Mouse (Mus musculus) left cerebral cortex, adult 2 months (tissue): ENCODE measurements around the gene Mrpl45. TPM values are rescaled to one million over a fixed set of nuclear protein-coding genes. Genes with fewer than 3 reads are reported as not detected.
"Not testable (repeated sequence)": the region's sequence is repeated elsewhere in the genome, so short reads cannot be mapped to it uniquely, and the experiment has no call there.

ENCODE experiments used
- DNase-seq, 2 experiments: peaks; one replicate each; pipeline ENCODE4 v3.0.0; 2021 to 2022; ENCODE audit warnings: low spot score in 2 of 2, mixed read lengths in 1 of 2; ENCODE audit errors: extremely low spot score in 1 of 2
- H3K27ac ChIP-seq: fragments of 200-600 bp; 2 replicates; pipeline ENCODE4 v1.8.1; 2022
- H3K4me3 ChIP-seq: fragments of 200-600 bp; 2 replicates; pipeline ENCODE4 v1.8.1; 2022
- CTCF ChIP-seq: fragments of 200-600 bp; IDR thresholded peaks from 2 replicates; pipeline ENCODE4 v1.8.1; 2022; ENCODE audit warnings: antibody characterized with exemption, mild to moderate bottlenecking, moderate library complexity
- intact Hi-C: fragments of 180-260 bp; cut with DNase I; formaldehyde crosslinking; loops from one replicate; pipeline ENCODE4 v1.15.1; 2025
- long read RNA-seq, 2 experiments: library from polyadenylated mRNA; stranded (forward); transcript quantifications; one replicate each; pipeline ENCODE4 v2.0.0; 2021; ENCODE audit warnings: borderline mapping rate in 2 of 2
- total RNA-seq, 2 experiments: library from RNA; stranded (reverse); gene quantifications; 2 replicates each; pipeline ENCODE4 v1.2.3; 2021

The Mrpl45 gene
- 10 to 100 TPM; 26.4 to 28.2 TPM for total RNA-seq
- long read RNA-seq, experiment 1, transcript Mrpl45-201 (8 exons, 2,431 nt) = major isoform, 54 of 70 reads
- long read RNA-seq, experiment 1, partial matches to known transcripts = 2 of 70 reads
- long read RNA-seq, experiment 1, other reads (novel, unspliced or antisense) = 14 of 70 reads
- long read RNA-seq, experiment 2, transcript Mrpl45-201 (8 exons, 2,431 nt) = major isoform, 42 of 54 reads
- long read RNA-seq, experiment 2, partial matches to known transcripts = 2 of 54 reads
- long read RNA-seq, experiment 2, other reads (novel, unspliced or antisense) = 10 of 54 reads

DNA sequence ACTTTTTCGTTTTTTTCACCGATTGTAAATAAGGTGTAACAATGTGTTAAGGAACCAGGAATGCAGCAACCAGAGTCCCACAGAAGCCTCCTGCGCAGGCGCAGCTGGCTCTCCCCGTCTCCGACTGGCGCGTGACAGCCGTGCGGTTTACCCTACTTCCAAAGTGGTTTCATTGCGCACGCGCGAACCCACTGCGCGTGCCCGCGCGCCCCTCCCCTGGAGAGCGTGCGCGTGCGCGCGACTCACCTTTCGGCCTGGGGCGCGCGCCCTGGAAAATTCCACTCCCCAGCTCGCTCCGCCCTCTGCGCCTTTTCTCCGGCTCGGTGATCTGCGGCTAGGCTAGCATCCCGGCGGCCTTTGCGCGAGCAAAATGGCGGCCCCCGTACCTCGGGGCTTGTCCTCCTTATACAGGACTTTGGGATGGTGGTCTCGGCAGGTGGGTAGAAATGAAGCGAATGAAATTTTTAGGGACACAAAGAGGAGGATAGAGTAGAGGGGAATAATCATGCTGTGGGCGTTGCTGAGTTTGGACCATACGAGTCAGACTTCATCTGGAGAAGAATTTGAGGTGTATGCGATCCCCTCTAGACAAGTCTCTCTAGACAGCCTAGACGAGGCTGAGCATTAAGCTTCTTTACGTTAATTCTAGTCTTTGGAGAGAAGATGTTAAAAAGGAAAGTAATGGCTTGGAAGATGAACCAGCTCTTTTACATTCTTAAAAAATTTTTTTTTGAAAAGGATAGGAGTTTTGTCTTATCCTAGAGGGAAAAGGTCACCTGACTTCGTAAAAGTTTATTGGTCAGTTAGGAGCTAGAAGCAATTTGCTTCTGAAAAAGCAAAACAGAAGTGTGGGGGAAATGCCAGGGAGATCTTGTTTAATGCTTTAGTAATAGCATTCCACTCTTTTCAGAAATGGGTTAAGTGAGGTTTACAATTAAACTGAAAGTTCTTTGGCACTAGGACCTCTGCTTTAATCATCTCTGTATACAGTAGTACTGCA, at the start of gene Mrpl45:
Mrpl45 (plus strand) TSS at position 213 of the 1,000 bp plus-strand sequence.
- H3K27ac ChIP-seq = peak within 1 kb of the TSS; percentile 93
- peak within 1 kb of the TSS; percentile 79 for H3K4me3 ChIP-seq
- peak; percentile 99 for DNase-seq
- no peak for TF ChIP-seq CTCF
- intact Hi-C loops = loop anchor here (1.0 to 10.0 kb wide), 4 partner anchors 36 to 241 kb away; partner anchors contain the start of genes Kpnb1 and Npepps

DNA sequence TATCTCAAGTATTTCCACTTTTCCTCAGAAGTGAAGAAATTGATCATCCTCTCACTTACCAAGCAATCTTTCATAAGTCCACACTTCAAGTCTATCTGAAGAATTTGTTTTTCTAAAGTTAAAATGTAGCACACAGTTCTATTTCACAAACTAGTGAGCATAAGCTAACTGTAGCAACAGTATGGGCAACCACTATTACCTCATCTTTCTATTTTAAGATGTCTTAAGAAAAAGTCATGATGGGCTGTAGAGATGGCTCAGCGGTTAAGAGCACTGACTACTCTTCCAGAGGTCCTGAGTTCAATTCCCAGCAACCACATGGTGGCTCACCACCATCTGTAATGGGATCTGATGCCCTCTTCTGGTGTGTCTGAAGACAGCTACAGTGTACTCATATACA, 49.0 kb upstream of the Mrpl45 start:
- intact Hi-C loops, H3K27ac ChIP-seq, DNase-seq, H3K4me3 ChIP-seq: not testable (repeated sequence)

DNA sequence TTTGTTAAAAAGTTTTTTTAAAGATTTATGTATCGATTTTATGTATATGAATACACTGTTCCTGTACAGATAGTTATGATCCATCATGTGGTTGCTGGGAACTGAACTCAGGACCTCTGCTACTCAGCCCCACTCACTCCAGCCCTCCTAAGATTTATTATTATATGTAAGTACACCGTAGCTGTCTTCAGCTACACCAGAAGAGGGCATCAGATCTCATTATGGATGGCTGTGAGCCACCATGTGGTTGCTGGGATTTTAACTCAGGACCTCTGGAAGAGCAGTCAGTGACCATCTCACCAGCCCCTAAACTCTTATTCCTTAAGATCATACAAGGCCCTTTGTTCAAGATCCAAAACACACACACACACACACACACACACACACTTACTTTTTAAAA, 45.5 kb upstream of the Mrpl45 start:
- H3K27ac ChIP-seq, intact Hi-C loops, H3K4me3 ChIP-seq, DNase-seq: not testable (repeated sequence)
- TF ChIP-seq CTCF = peak; percentile 13; the same call in 1 of the 2 replicates

DNA sequence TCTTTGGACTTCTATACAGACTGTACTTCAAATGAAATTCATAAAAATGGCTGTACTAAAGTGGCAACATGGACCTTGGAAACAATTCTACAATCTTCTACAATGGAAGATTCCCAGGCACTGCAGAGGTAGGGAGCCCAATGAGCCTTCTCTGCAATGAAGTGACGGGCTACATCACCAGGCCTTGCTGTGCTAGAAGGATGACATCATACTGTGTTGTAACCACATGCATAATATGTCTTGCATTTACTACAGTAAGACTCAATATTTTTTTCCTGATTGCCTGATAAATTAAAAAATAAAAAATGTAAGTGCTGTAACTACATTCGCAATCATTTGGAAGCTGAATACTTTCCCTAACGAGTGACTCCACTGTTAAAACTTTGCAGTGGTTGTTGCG, 42.7 kb upstream of the Mrpl45 start:
- DNase-seq = no peak
- intact Hi-C loops = no loop called here
- TF ChIP-seq CTCF = no peak
- Histone ChIP-seq H3K4me3 (no peak overlapping the region), H3K27ac (no peak overlapping the region)

DNA sequence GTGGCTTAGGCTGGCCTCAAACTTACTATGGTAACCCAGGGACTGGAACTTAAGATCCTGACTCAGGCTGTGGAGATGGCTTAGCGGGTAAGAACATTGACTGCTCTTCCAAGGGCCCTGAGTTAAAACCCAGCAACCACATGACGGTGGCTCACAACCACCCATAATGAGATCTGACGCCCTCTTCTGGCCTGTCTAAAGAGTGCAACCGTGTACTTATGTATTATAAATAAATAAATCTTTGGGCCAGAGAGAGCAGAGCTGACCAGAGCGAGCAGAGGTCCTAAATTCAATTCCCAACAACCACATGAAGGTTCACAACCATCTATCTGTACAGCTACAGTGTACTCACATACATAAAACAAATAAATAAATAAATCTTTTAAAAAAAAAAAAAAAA, 41.9 kb upstream of the Mrpl45 start:
- no peak for DNase-seq
- no peak overlapping the region for H3K4me3 ChIP-seq
- intact Hi-C loops = no loop called here
- no peak overlapping the region for H3K27ac ChIP-seq
- TF ChIP-seq CTCF = peak; percentile 5; the same call in 1 of the 2 replicates

DNA sequence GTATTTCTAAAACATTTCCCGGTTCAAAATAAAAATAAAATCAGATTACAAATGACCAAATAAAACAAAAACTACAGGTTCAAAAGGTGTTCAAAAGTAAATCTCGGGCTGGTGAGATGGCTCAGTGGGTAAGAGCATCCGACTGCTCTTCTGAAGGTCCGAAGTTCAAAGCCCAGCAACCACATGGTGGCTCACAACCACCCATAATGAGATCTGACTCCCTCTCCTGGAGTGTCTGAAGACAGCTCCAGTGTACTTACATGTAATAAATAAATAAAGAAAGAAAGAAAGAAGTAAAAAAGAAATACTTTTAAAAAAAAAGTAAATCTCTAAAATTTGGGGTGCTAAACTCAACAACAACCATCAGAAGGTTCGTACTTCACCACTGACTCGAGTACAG, 40.6 kb upstream of the Mrpl45 start:
- H3K27ac ChIP-seq, H3K4me3 ChIP-seq, DNase-seq, intact Hi-C loops: not testable (repeated sequence)

DNA sequence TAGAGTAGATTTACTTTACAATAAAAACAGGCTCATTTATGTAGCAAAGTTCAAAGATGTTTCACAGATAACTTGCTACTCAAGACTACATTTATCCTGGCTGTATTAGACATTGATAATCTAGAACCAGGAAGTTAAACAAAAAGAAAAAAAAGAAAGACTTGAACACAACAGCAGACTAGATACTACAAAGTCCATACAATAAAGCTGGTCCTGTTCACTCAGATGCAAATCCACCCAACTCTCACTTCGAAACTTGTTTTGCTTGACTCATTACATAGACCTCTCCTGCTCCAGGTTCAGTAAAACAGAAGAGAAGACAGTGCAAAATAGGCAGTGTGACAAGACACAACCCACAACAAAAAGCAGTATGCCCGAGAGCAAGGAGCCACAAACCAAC, 40.2 kb upstream of the Mrpl45 start:
- intact Hi-C loops = no loop called here
- no peak overlapping the region for H3K4me3 ChIP-seq
- no peak for DNase-seq
- H3K27ac ChIP-seq = no peak overlapping the region
- TF ChIP-seq CTCF = no peak

DNA sequence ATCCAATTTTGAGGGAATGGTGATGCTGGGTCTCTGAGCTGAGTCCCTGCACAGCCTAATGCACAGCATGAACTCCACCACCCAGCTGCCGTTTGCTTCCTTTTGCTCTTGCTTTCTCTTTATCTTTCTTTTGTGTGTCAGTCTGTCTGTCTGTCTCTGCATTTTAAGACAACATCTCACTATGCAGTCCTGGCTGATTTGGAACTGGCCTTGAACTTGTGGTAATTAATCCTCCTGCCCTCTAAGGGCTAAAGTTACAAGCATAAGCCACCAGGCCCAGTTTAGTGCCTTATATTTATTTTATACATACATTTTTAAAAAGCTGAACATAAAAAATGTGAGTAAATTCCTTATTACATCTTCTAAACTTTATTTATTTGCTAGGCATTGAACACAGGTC, 39.5 kb upstream of the Mrpl45 start:
- TF ChIP-seq CTCF = no peak
- Histone ChIP-seq H3K27ac (no peak overlapping the region), H3K4me3 (no peak overlapping the region)
- no peak for DNase-seq
- intact Hi-C loops = no loop called here

DNA sequence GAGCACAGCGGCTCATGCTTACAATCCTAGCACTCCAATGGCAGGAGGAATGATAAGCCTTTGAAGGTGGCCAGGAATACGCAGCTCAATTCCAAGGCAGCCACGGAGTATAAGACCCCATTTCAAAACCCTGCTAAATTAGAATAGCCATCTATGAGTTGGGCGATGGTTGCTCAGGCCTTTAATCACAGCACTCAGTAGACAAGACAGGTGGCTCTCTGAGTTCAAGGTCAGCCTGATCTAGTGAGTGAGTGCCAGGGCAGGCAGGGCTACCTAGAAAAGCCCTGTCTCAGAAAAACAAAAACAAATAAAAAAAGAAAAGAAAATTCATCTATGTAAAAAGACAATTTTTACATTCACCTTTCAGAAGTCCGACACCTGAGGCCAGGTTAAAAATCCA, 38.4 kb upstream of the Mrpl45 start:
- no peak for TF ChIP-seq CTCF
- no peak overlapping the region for H3K4me3 ChIP-seq
- intact Hi-C loops = no loop called here
- no peak for DNase-seq
- H3K27ac ChIP-seq = no peak overlapping the region

DNA sequence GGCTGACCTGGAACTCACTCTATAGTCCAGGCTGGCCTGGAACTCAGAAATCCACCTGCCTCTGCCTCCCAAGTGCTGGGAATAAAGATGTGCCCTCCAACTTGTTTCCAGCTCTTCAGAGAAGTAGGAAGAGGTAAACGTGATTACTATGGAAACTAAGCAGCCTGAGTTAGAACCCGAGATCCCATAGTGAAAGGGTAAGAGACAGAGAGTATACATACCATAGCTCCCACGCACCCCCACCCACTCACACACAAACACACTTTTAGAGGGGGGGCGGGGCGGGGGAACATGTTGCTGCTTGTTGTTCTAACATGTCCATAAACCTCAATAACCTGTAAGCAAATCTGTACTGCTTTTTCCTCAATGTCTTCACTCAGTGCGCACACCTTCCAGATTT, 37.1 kb upstream of the Mrpl45 start:
- no peak for DNase-seq
- no peak for TF ChIP-seq CTCF
- Histone ChIP-seq H3K27ac (no peak overlapping the region; the same call in 1 of the 2 replicates), H3K4me3 (peak overlapping the region; percentile 97)
- intact Hi-C loops = no loop called here

DNA sequence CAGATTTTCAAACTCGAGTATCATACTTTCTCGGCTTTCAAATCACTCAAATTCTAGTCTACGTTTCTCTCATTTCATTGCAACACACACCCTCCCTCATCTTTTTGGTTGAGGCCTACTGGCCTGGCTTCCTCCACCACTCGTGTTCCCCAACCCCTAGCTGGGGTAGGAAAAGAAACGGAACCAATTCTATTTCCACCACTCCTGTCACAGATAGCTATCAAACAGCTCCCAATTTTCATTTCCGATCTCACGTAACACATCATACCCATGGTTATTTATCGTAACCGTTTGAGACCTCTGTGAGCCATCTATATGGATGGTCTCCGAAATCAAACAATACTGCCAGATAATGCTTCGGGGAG, 36.5 kb upstream of the Mrpl45 start:
- peak overlapping the region; percentile 97 for H3K4me3 ChIP-seq
- TF ChIP-seq CTCF = no peak
- DNase-seq = no peak
- intact Hi-C loops = no loop called here
- H3K27ac ChIP-seq = peak overlapping the region; percentile 100
